Mouse (Mus musculus): ENCODE data around the gene Pnkd. TPM values are rescaled to one million over a fixed set of nuclear protein-coding genes. Genes with fewer than 3 reads are reported as not detected.
A peak's percentile ranks its signal among the peaks of the same experiment; 100 is the strongest.

Gene Pnkd
- total RNA-seq, 1 experiment from 2014 or later, result 17.2 TPM

GRCm38 (mm10) chr1:74294733-74295455 is 10.2 kb downstream of the Pnkd start:
- ATAC-seq (replicated peaks; ENCODE audit: low read depth, poor library complexity, severe bottlenecking), result no peak

GRCm38 (mm10) chr1:74295456-74296171 is 10.9 kb downstream of the Pnkd start:
- peak; percentile 91 for ATAC-seq (replicated peaks; ENCODE audit: low read depth, poor library complexity, severe bottlenecking)

GRCm38 (mm10) chr1:74296477-74296876 is 11.7 kb downstream of the Pnkd start:
- no peak for ATAC-seq (replicated peaks; ENCODE audit: low read depth, poor library complexity, severe bottlenecking)

DNA sequence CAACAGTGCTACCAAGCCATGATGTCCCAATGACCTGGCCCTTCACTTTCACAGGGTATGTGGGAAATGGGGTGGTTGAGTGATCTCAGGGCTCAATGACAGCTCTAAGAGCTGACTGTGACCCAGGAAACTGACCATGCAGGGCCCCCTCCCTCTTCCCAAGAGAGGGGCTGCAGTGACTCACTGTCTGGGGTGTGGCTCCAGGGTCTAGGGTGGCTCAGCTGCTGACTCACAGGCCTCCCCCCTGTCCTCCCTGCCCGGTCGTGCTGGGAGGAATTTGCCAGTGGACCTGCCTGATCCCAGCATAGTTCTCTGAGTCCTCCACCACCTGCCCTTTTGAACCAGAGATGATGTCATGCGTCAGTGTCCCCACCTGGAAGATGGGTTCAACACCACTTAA is 12.5 kb downstream of the Pnkd start:
- ATAC-seq (replicated peaks; ENCODE audit: low read depth, poor library complexity, severe bottlenecking), result no peak

DNA sequence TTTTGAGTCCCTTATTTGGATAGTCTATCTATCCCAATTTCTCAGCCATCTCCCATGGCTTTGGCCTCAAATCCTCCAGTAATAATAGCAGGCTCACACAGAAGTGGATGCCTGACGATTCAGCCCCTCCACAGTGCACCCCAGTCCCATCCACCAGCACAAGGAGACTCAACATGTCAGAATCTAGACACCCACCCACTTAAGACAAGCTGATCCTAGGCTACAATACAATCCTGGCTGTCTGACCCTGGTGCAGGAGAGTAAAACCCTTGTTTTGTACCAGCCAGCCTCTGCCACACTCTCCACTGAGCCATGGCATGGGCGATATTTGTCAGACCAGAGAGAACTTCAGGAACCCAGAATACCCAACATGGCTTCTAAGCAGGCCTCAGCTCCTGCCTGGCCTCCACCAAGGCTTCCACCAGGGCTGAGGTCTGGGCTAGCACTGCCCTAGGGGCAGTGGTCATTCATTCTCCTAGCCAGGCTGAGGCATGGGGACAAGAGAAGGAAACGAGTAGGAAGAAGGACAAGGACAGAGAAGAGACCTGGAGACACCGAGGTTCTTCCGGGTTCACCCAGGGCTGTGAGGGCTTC is 13.5 kb downstream of the Pnkd start:
- ATAC-seq (replicated peaks; ENCODE audit: low read depth, poor library complexity, severe bottlenecking), result no peak

GRCm38 (mm10) chr1:74298996-74299395 is 14.3 kb downstream of the Pnkd start:
- ATAC-seq (replicated peaks; ENCODE audit: low read depth, poor library complexity, severe bottlenecking), result no peak

GRCm38 (mm10) chr1:74300347-74301110 is 15.8 kb downstream of the Pnkd start:
- no peak for ATAC-seq (replicated peaks; ENCODE audit: low read depth, poor library complexity, severe bottlenecking)

- ATAC-seq (replicated peaks; ENCODE audit: low read depth, poor library complexity, severe bottlenecking), result no peak
These were observed 17.5 kb downstream of the Pnkd start for GRCm38 (mm10) chr1:74302229-74302628.

DNA sequence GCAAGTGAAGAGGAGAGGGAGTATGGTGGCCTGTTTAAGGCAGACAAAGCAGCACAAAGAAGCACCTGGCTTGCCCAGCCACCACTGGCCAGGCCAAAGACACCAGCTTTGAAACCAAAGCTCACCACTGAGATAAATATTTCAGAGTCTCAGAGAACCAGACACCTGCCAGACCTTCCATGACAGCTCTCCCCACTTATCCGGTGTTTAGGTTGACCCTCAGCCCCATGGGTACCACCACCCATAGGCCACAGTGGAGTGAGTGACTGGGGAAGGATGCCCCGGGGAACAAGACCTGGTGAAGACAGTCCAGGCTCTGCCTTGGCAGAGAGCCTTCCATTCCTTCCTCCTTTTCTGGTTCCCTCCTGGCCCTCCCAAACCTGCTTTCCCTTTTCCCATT is 18.1 kb downstream of the Pnkd start:
- ATAC-seq (replicated peaks; ENCODE audit: low read depth, poor library complexity, severe bottlenecking), result no peak

DNA sequence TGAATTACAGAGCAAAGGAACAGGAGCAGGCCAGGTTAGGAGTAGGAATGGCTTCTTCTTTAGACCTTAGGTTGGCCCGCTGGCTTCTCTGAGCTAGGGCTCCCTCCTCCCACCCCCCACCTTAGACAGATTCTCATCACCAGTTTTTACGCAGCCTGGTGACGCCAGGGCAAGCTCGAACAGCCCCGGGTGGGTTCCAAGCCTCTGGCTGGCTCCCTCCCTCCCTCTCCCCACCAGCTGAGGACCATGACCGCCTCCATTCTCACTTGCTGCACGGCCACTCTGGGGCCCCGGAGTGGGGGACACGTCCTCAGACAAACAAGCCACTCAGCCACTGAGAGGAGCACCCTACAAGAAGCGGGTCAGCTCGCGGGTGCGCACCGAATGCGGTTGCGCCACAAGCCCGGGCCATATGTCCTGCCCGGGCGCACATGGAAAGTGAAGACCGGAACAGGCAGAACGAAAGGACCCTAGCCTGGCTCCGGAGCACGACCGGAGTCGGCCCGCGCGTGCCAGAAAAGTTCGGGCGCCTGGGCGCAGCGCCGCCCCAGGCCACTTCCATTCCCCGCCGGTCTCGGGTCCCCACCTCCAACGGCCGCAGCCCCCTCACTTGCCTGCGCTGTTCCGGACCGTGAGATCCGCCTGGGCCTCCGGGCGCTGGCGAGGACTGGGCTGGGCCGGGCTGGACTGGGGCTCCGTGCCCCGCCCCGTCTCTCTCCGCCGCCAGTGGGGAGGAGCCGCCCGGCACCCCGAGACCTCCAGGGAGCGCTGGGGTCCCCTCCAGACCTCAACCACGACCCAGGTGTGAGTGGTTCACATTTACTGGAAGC is 19.0 kb downstream of the Pnkd start:
- ATAC-seq (replicated peaks; ENCODE audit: low read depth, poor library complexity, severe bottlenecking), result peak; percentile 72

DNA sequence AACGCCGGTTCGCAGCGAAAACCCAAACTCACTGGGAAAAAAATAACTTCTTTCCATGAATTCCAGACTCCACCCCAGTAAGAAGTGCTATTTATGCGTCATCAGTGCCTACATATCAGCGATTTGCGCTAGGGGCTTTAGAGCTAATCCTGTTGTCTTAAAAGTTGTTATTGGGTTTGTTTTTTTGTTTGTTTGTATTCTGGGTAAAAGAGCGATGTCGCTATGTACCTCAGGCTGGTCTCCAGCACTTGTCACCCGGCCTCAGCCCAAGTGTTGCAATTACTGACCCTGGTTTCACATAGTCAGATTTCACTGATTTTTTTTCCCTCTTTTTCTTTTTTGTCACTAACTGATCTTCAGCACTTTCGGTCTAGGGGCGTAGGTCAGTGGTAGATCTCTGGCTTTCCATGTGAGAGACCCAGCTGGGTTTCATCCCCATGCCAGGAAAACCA is 19.6 kb downstream of the Pnkd start:
- peak; percentile 3; the same call in 1 of the 2 replicates for ATAC-seq (replicated peaks; ENCODE audit: low read depth, poor library complexity, severe bottlenecking)

DNA sequence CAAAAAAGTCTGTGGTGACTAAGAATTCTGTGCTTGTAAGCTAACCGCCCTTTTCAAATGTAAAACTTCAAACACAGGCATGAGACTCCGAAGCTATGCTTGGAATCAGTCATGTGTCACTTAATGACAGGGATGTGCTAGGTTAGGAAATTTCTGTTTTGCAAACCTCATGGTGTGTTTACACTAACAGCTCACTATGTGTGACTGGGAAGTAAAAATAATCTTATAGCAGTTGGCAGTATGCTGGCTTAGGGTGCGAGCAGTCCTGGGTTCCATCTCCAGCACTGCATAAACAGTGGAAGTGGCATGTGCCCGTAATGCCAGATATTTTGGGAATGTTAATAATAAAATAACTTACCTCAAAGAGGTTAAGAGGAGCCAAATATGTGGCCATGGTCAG is 20.2 kb downstream of the Pnkd start:
- no peak for ATAC-seq (replicated peaks; ENCODE audit: low read depth, poor library complexity, severe bottlenecking)

DNA sequence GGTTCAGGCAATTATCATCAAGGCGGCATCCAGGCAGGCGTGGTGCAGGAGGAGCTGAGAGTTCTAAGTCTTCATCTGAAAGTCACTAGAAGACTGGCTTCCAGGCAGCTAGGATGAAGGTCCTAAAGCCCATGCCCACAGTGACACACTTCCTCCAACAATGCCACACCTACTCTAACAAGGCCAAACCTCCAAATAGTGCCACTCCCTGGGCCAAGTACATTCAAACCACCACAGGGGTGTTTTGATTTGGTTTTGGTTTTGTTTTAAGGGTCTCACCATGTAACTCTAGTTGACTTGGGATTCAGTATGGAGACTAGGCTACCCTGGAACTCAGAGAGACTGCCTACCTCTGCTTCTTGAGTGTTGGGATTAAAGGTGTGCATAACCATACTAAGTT is 20.8 kb downstream of the Pnkd start, which contains the start of gene Tmbim1:
Tmbim1 (minus strand) TSS at position 101 of the 400 bp plus-strand sequence.
- ATAC-seq (replicated peaks; ENCODE audit: low read depth, poor library complexity, severe bottlenecking), result no peak

DNA sequence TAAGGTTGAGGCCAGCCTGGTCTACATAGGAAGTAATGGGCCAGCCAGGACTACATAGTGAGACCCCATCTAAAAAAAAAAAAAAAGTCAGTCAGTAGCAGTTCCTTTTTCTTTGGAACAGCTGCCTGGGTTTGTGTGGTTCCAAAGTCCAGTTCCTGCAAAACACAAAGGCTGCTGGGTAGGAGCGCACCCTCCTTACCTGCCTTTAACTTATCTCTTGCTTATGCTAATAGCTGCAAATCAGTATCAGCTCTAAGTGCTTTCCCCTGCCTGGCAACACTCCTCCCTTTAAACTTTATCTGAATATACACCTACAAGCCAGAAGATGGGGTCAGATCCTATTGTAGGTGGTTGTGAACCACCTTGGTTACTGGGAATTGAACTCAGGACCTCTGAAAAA is 22.4 kb downstream of the Pnkd start:
- no peak for ATAC-seq (replicated peaks; ENCODE audit: low read depth, poor library complexity, severe bottlenecking)

DNA sequence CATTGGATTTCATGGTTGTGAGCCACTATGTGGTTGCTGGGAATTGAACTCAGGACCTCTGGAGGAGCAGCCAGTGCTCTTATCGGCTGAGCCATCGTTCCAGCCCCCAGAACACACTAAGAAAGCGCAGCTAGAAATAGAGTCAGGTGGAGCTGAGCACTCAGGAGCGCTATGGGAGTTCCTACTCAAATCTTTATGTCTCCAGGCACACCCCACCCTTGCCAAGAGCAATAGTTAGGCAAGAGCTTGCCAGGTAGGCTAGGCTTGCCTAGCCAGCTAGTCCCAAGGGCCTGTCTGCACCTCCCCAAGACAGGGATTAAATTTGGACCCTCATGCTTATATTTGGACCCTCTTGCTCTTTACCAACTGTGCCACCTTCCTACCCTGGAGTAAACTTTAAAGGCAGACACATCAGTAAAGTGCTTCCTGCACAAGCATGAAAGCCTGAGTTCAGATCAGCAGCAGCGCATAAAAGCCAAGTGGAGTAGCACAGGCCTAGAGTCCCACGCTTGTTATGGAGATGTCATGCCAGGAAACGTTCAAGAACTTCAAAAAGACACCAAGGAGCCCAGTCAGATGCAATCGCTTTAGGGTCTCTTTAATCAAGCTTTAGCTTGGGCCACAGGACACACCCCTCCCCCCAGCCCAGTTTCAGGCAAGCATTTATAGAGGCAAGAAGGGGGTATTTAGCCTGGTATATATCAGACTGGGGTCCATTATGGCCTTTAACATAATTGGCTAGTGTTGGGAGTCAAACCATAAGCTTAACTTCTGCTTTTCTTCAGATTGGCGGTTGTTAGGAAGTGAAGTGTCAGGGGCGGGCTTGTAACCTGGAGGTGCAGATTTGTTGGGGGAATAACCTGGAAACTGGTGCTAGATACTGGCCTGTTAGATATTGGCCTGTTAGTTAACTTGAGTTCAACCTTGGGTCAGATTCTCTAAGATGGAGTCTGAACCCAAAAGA is 23.6 kb downstream of the Pnkd start:
- no peak for ATAC-seq (replicated peaks; ENCODE audit: low read depth, poor library complexity, severe bottlenecking)

DNA sequence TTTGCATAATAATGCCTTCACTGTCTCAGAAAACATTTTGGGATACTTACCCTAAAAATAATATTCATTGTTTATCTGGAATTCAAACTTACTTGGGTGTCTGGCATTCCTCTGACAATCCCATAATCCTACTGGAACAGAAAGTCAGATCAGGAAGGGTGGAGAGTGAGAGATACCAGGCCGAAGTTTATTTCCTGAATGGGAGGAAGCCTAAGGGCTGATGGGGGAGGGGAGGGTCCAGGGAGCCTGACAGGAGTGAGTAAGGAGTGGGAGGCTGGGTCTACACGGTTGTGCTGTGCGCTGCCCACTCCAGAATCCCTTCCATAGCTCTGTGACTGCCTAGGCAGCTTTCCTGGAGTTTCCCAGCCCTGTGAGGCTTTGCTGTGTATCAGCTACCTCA is 25.0 kb downstream of the Pnkd start:
- no peak for ATAC-seq (replicated peaks; ENCODE audit: low read depth, poor library complexity, severe bottlenecking)

GRCm38 (mm10) chr1:74313049-74313692 is 28.4 kb downstream of the Pnkd start:
- ATAC-seq (replicated peaks; ENCODE audit: low read depth, poor library complexity, severe bottlenecking), result peak; percentile 86

- no peak for ATAC-seq (replicated peaks; ENCODE audit: low read depth, poor library complexity, severe bottlenecking)
These were observed 30.1 kb downstream of the Pnkd start for GRCm38 (mm10) chr1:74314796-74315195.

Data from common myeloid progenitor, adult 5-6 weeks (primary cell).